Mouse (Mus musculus) MEL (cell line): ENCODE data around the gene Edem1.

ENCODE experiments used
- CTCF ChIP-seq, 3 experiments: IDR thresholded peaks in 2 of 3; conservative IDR thresholded peaks in 1 of 3; 2 replicates each; pipeline ENCODE4 v1.5.1; 2011 to 2012; ENCODE audit warnings: low read length in 3 of 3, low read depth in 2 of 3, mild to moderate bottlenecking in 2 of 3, improper control_type of control experiment in 1 of 3, inconsistent platforms in 1 of 3, mixed read lengths in 1 of 3, moderate library complexity in 1 of 3; ENCODE audit not compliant: control insufficient read depth in 1 of 3, insufficient read depth in 1 of 3, poor library complexity in 1 of 3, severe bottlenecking in 1 of 3
- EP300 ChIP-seq, 2 experiments: IDR thresholded peaks; 2 replicates each; pipeline ENCODE4 v1.6.1; 2011; ENCODE audit warnings: improper control_type of control experiment in 2 of 2, low read length in 2 of 2, low read depth in 1 of 2, mild to moderate bottlenecking in 1 of 2
- HCFC1 ChIP-seq: IDR thresholded peaks from 2 replicates; pipeline ENCODE4 v1.6.1; 2012; ENCODE audit warnings: low read depth, mild to moderate bottlenecking, inconsistent platforms, low read length, improper control_type of control experiment, moderate library complexity
- KAT2A ChIP-seq: conservative IDR thresholded peaks from 2 replicates; pipeline ENCODE4 v1.6.1; 2012; ENCODE audit warnings: low read depth, low read length, improper control_type of control experiment, inconsistent platforms
- MEF2A ChIP-seq: IDR thresholded peaks from 2 replicates; pipeline ENCODE4 v1.6.1; 2014; ENCODE audit warnings: low read depth, mild to moderate bottlenecking, inconsistent platforms, low read length, improper control_type of control experiment; ENCODE audit not compliant: poor library complexity, insufficient replicate concordance, severe bottlenecking; ENCODE audit errors: extremely low read depth
- NELFE ChIP-seq: IDR thresholded peaks from 2 replicates; pipeline ENCODE4 v1.6.1; 2011; ENCODE audit warnings: low read depth, low read length, improper control_type of control experiment
- POLR2A ChIP-seq, 2 experiments: IDR thresholded peaks; 2 replicates each; pipeline ENCODE4 v1.6.1; 2011 to 2012; ENCODE audit warnings: low read length in 2 of 2, mild to moderate bottlenecking in 2 of 2, control low read depth in 1 of 2, improper control_type of control experiment in 1 of 2, low read depth in 1 of 2, moderate library complexity in 1 of 2; ENCODE audit not compliant: control insufficient read depth in 1 of 2, insufficient read depth in 1 of 2, poor library complexity in 1 of 2
- RCOR1 ChIP-seq: IDR thresholded peaks from 2 replicates; pipeline ENCODE4 v1.6.1; 2012; ENCODE audit warnings: low read depth, mild to moderate bottlenecking, inconsistent platforms, low read length, improper control_type of control experiment
- TAL1 ChIP-seq: IDR thresholded peaks from 2 replicates; pipeline ENCODE4 v1.6.1; 2012; ENCODE audit warnings: mild to moderate bottlenecking, inconsistent platforms, low read length, moderate library complexity, mixed read lengths
- USF2 ChIP-seq, 2 experiments: IDR thresholded peaks; 2 replicates each; pipeline ENCODE4 v1.6.1; 2011 to 2012; ENCODE audit warnings: improper control_type of control experiment in 2 of 2, low read length in 2 of 2, borderline replicate concordance in 1 of 2, inconsistent platforms in 1 of 2, low read depth in 1 of 2, mild to moderate bottlenecking in 1 of 2; ENCODE audit not compliant: insufficient read depth in 1 of 2
- ZMIZ1 ChIP-seq: IDR thresholded peaks from 2 replicates; pipeline ENCODE4 v1.6.1; 2012; ENCODE audit warnings: low read depth, mild to moderate bottlenecking, inconsistent platforms, low read length, improper control_type of control experiment, moderate library complexity

- TF ChIP-seq MEF2A (no peak), RCOR1 (no peak), CTCF (IDR thresholded peaks at IDR 0.05 in 2 of 3, conservative IDR thresholded peaks at IDR 0.05 in 1 of 3; ENCODE audit: control insufficient read depth in 1 of 3, insufficient read depth in 1 of 3, low read depth in 2 of 3, low read length in 3 of 3, poor library complexity in 1 of 3, severe bottlenecking in 1 of 3) (peak in 1 of 3 experiments; percentile 25; a peak in 1 of 6 replicates), EP300 (IDR thresholded peaks at IDR 0.05; ENCODE audit: low read depth in 1 of 2, low read length in 2 of 2) (no peak), POLR2A (IDR thresholded peaks at IDR 0.05; ENCODE audit: control insufficient read depth in 1 of 2, insufficient read depth in 1 of 2, low read depth in 1 of 2, low read length in 2 of 2, poor library complexity in 1 of 2) (no peak), ZMIZ1 (no peak), NELFE (no peak), KAT2A (no peak), TAL1 (no peak), HCFC1 (no peak), USF2 (IDR thresholded peaks at IDR 0.05; ENCODE audit: borderline replicate concordance in 1 of 2, insufficient read depth in 1 of 2, low read depth in 1 of 2, low read length in 2 of 2) (no peak)
Observed at GRCm38 (mm10) chr6:108808786-108809185, 19.7 kb upstream of the Edem1 start.
